Mouse (Mus musculus): ENCODE data around the gene Car12. TPM values are rescaled to one million over a fixed set of nuclear protein-coding genes. Genes with fewer than 3 reads are reported as not detected.
"Not testable (repeated sequence)": the region's sequence is repeated elsewhere in the genome, so short reads cannot be mapped to it uniquely, and the experiment has no call there.

The Car12 gene
- polyA plus RNA-seq, 1 experiment from 2014 or later: 2.8 TPM

- Histone ChIP-seq H3K4me2 (ENCODE audit: low read depth, severe bottlenecking) (no peak overlapping the region), H3K27me3 (ENCODE audit: control insufficient read depth, insufficient read depth, low read length) (no peaks in the 10 kb centered on the region), H3K4me1 (ENCODE audit: control insufficient read depth, insufficient read depth, low read length) (no peaks in the 10 kb centered on the region), H3K27ac (replicated peaks; ENCODE audit: low read depth, low read length) (no peak overlapping the region), H3K36me3 (ENCODE audit: control insufficient read depth, insufficient read depth, low read length) (no peaks in the 10 kb centered on the region), H3K4me3 (ENCODE audit: low read depth, low read length) (no peak overlapping the region), H3K9me3 (ENCODE audit: control insufficient read depth, low read length) (no peaks in the 10 kb centered on the region), H3K9ac (ENCODE audit: low read length) (no peak overlapping the region)
- 50% methylated on average over 1 of the region's 1 CpGs for WGBS
- DNase-seq (ENCODE audit: low spot score) (no peak), ATAC-seq (ENCODE audit: insufficient number of reproducible peaks, low FRiP score, low TSS enrichment, low read depth) (no peak)
These were observed 47.5 kb downstream of the Car12 start for GRCm38 (mm10) chr9:66760991-66761390.

GRCm38 (mm10) chr9:66768721-66769120 is 55.2 kb downstream of the Car12 start:
- Histone ChIP-seq H3K9me3 (ENCODE audit: control insufficient read depth, low read length) (no peaks in the 10 kb centered on the region), H3K27ac (replicated peaks; ENCODE audit: low read depth, low read length) (no peak overlapping the region), H3K4me3 (ENCODE audit: low read depth, low read length) (no peak overlapping the region), H3K36me3 (ENCODE audit: control insufficient read depth, insufficient read depth, low read length) (no peaks in the 10 kb centered on the region), H3K4me1 (ENCODE audit: control insufficient read depth, insufficient read depth, low read length) (no peaks in the 10 kb centered on the region), H3K9ac (ENCODE audit: low read length) (no peak overlapping the region), H3K27me3 (ENCODE audit: control insufficient read depth, insufficient read depth, low read length) (no peaks in the 10 kb centered on the region), H3K4me2 (ENCODE audit: low read depth, severe bottlenecking) (no peak overlapping the region)
- DNase-seq (ENCODE audit: low spot score) (no peak), ATAC-seq (ENCODE audit: insufficient number of reproducible peaks, low FRiP score, low TSS enrichment, low read depth) (no peak)
- WGBS: 89% methylated on average over 1 of the region's 1 CpGs

- Histone ChIP-seq H3K36me3 (ENCODE audit: control insufficient read depth, insufficient read depth, low read length) (no peaks in the 10 kb centered on the region), H3K4me3 (ENCODE audit: low read depth, low read length) (no peak overlapping the region), H3K9me3 (ENCODE audit: control insufficient read depth, low read length) (no peaks in the 10 kb centered on the region), H3K4me1 (ENCODE audit: control insufficient read depth, insufficient read depth, low read length) (no peaks in the 10 kb centered on the region), H3K27me3 (ENCODE audit: control insufficient read depth, insufficient read depth, low read length) (no peaks in the 10 kb centered on the region), H3K4me2 (ENCODE audit: low read depth, severe bottlenecking) (no peak overlapping the region), H3K9ac (ENCODE audit: low read length) (no peak overlapping the region), H3K27ac (replicated peaks; ENCODE audit: low read depth, low read length) (no peak overlapping the region)
- no peak for DNase-seq (ENCODE audit: low spot score)
- ATAC-seq (ENCODE audit: insufficient number of reproducible peaks, low FRiP score, low TSS enrichment, low read depth): no peak
- WGBS: 75% methylated on average over 3 of the region's 3 CpGs
These were observed 55.8 kb downstream of the Car12 start for GRCm38 (mm10) chr9:66769275-66769674.

DNA sequence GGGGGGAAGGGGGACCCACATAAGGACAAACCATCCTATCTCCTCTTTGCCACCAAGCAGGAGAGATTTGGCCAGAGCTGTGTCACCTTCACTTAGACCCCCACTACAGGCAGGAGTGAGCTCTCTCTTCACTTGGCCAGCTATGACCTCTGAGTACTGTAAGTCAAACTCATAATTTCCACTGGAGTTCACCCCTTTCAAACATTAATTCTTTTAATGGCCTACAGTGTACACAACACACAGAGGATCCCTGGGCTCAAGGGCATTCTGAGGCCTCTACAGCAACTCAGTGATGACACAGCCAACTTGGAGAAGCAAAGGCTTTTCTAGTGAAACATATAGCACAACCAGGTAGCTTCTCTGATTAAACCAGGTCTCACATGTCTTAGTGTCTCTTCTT is 57.2 kb downstream of the Car12 start:
- no peak overlapping the region for H3K4me2 ChIP-seq (ENCODE audit: low read depth, severe bottlenecking)
- no peak overlapping the region for H3K27ac ChIP-seq (replicated peaks; ENCODE audit: low read depth, low read length)
- no peak for ATAC-seq (ENCODE audit: insufficient number of reproducible peaks, low FRiP score, low TSS enrichment, low read depth)
- H3K4me3 ChIP-seq (ENCODE audit: low read depth, low read length): no peak overlapping the region
- H3K9ac ChIP-seq (ENCODE audit: low read length): no peak overlapping the region
- no peaks in the 10 kb centered on the region for H3K4me1 ChIP-seq (ENCODE audit: control insufficient read depth, insufficient read depth, low read length)
- no peaks in the 10 kb centered on the region for H3K27me3 ChIP-seq (ENCODE audit: control insufficient read depth, insufficient read depth, low read length)
- H3K36me3 ChIP-seq (ENCODE audit: control insufficient read depth, insufficient read depth, low read length): no peaks in the 10 kb centered on the region
- DNase-seq (ENCODE audit: low spot score): no peak
- no peaks in the 10 kb centered on the region for H3K9me3 ChIP-seq (ENCODE audit: control insufficient read depth, low read length)

DNA sequence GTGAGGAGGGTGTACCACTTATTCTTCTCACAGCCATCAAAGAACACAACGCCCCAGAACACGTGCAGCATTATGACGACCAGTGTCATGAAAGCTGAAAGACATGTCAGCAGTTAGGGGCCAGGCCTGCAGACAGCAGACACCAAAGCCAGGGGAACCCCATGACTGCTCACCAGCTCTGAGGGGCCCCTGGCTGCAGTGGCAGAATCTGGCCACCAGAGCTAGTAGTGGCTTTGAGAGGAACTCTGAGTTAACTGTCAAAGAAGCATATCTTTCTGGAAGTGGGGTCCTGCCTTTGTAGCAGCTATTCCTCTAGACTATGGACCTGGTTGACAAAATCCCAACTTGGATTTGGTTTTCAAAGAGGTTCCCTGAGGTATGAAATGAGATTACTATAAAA is 71.1 kb downstream of the Car12 start:
- H3K4me3 ChIP-seq (ENCODE audit: low read depth, low read length); H3K9ac ChIP-seq (ENCODE audit: low read length); ATAC-seq (ENCODE audit: insufficient number of reproducible peaks, low FRiP score, low TSS enrichment, low read depth); H3K27ac ChIP-seq (replicated peaks; ENCODE audit: low read depth, low read length); DNase-seq (ENCODE audit: low spot score); H3K36me3 ChIP-seq (ENCODE audit: control insufficient read depth, insufficient read depth, low read length); H3K27me3 ChIP-seq (ENCODE audit: control insufficient read depth, insufficient read depth, low read length); H3K4me2 ChIP-seq (ENCODE audit: low read depth, severe bottlenecking); H3K4me1 ChIP-seq (ENCODE audit: control insufficient read depth, insufficient read depth, low read length); H3K9me3 ChIP-seq (ENCODE audit: control insufficient read depth, low read length): not testable (repeated sequence)
- WGBS: no CpG with 5 or more reads among the region's 3 CpGs

DNA sequence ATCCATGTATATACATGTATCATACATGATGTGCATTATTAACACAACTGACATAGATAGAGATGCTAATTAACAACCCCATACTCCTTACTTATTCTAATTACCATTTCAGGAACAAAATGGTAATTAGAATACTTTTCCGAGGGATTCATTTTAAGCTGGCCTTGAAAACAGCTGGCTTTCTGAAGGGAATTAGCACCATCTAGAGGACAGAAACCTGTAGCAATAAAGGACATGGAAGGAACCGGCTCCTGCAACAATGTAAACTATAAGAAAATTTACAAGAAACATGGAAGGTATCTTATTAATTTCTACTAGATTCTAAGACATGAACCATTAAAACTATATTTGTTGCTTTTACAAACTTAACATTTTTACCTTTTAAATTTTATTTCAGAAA is 74.3 kb downstream of the Car12 start:
- ATAC-seq (ENCODE audit: insufficient number of reproducible peaks, low FRiP score, low TSS enrichment, low read depth) (no peak), DNase-seq (ENCODE audit: low spot score) (no peak)
- 13% methylated on average over 2 of the region's 2 CpGs for WGBS
- Histone ChIP-seq H3K36me3 (ENCODE audit: control insufficient read depth, insufficient read depth, low read length) (no peaks in the 10 kb centered on the region), H3K4me1 (ENCODE audit: control insufficient read depth, insufficient read depth, low read length) (no peaks in the 10 kb centered on the region), H3K9ac (ENCODE audit: low read length) (no peak overlapping the region), H3K4me3 (ENCODE audit: low read depth, low read length) (no peak overlapping the region), H3K27ac (replicated peaks; ENCODE audit: low read depth, low read length) (no peak overlapping the region), H3K27me3 (ENCODE audit: control insufficient read depth, insufficient read depth, low read length) (no peaks in the 10 kb centered on the region), H3K4me2 (ENCODE audit: low read depth, severe bottlenecking) (no peak overlapping the region), H3K9me3 (ENCODE audit: control insufficient read depth, low read length) (no peaks in the 10 kb centered on the region)

DNA sequence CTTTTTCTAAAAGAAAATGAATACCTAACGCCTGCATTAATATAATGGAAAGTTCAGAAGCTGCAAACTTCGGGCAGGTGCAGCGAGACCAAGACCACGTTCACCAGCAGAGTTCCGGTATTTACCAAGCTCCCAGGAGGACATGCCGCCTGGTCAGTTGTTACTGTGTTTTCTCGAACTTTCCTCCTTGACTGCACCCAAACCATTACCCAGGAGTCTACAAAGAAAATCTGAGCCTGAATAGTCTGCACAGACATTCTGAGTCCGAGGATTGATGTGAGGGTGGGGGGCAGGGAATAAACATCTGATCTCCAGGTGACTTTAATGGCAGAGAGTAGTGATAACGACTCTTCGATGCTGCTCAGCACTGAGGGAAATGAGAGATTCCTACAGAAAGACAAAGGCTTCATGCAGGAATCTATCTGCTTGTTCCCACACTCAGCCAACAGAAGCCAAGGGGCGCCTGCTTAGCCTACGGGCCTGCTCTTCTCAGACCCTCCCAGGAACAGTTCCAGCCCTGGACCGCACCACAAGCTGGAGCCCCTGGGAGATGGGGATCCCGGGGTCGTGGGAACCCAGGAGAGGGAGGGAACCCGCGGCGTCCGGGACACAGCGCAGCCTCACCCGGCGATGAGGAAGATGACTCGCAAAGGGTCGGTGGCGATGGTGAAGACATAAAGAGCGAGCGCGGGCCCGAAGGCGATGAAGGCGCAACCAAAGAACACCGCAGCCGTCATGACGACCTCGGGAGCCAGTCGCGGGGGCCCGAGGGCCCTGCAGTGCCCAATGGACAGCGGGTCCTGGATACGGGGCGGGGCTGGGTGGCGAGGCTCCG is 81.4 kb downstream of the Car12 start:
- no peak for DNase-seq (ENCODE audit: low spot score)
- no peaks in the 10 kb centered on the region for H3K27me3 ChIP-seq (ENCODE audit: control insufficient read depth, insufficient read depth, low read length)

DNA sequence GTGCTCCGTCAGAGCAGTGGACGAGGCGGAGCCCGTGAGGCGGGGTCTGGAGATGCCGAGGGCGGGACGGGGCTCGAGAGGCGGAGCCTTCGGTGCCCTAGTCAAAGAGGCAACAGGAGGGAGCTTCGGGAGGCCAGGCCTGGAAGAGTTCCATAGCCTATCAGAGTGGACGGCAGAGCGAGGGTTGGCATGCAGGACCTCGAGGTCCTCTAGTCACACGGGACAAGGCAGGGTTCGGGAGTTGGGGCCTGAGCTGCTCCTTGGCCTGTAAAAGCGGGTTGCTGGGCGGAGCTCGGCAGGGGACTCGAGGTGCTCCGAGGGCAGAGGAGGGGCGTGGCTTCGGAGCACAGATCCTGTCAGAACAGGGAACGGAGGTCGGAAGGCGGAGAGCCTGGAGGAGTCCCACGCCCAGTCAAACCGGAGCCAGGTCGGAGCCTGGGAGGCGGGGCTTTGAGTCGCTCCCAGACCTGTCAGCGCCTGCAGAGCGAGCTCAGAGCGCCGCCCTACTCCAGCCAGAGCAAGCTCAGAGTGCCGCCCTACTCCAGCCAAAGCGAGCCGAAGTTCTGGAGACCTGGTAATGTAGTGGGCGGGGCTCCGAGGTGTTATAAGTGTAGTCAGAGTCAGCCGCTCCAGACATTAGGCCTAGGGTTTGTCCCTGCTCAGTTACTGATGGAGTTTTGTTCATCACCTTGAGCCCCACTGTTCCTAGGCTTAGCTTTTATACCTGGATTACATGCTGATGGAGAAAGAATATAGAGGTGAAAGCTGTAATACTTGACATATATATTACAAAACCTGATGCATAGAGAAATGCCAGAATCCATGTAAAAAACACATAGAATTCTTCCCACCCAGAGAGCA is 82.2 kb downstream of the Car12 start, which contains the start of gene Aph1b:
Gene Aph1b, minus strand, starts transcription at position 27 of the 861 bp plus-strand sequence.
- Histone ChIP-seq H3K4me2 (ENCODE audit: low read depth, severe bottlenecking) (peak within 1 kb of the TSS; percentile 69), H3K27ac (replicated peaks; ENCODE audit: low read depth, low read length) (peak within 1 kb of the TSS; percentile 78; the same call in 1 of the 2 replicates), H3K9ac (ENCODE audit: low read length) (peak within 1 kb of the TSS; percentile 70), H3K27me3 (ENCODE audit: control insufficient read depth, insufficient read depth, low read length) (no peaks in the 10 kb centered on the region), H3K36me3 (ENCODE audit: control insufficient read depth, insufficient read depth, low read length) (no peaks in the 10 kb centered on the region), H3K9me3 (ENCODE audit: control insufficient read depth, low read length) (no peaks in the 10 kb centered on the region), H3K4me1 (ENCODE audit: control insufficient read depth, insufficient read depth, low read length) (0 out of 2 replicates have a peak, but pooled peaks cover 2% of the 10 kb centered on the region), H3K4me3 (ENCODE audit: low read depth, low read length) (peak within 1 kb of the TSS; percentile 63)
- ATAC-seq (ENCODE audit: insufficient number of reproducible peaks, low FRiP score, low TSS enrichment, low read depth): peak; percentile 98
- 0% methylated on average over 42 of the region's 42 CpGs for WGBS
- DNase-seq (ENCODE audit: low spot score): peak; percentile 97

More for the DNA sequence above, 81.4 kb downstream of the Car12 start:
- H3K4me1 ChIP-seq (ENCODE audit: control insufficient read depth, insufficient read depth, low read length): 0 out of 2 replicates have a peak, but pooled peaks cover 2% of the 10 kb centered on the region
- 3% methylated on average over 43 of the region's 43 CpGs for WGBS
- H3K27ac ChIP-seq (replicated peaks; ENCODE audit: low read depth, low read length): peak overlapping the region; percentile 78; the same call in 1 of the 2 replicates
- H3K9ac ChIP-seq (ENCODE audit: low read length): peak overlapping the region; percentile 70
- H3K9me3 ChIP-seq (ENCODE audit: control insufficient read depth, low read length): no peaks in the 10 kb centered on the region
- peak overlapping the region; percentile 63 for H3K4me3 ChIP-seq (ENCODE audit: low read depth, low read length)
- H3K4me2 ChIP-seq (ENCODE audit: low read depth, severe bottlenecking): peak overlapping the region; percentile 69
- ATAC-seq (ENCODE audit: insufficient number of reproducible peaks, low FRiP score, low TSS enrichment, low read depth): peak; percentile 40
- H3K36me3 ChIP-seq (ENCODE audit: control insufficient read depth, insufficient read depth, low read length): no peaks in the 10 kb centered on the region

Measured in limb, embryonic 11.5 days (tissue).